Mouse (Mus musculus) urinary bladder, adult 18-20 months (tissue): ENCODE results near the gene Cdc40.

Source experiments
- DNase-seq, 2 experiments: peaks; one replicate each; pipeline ENCODE4 v3.0.0; 2022; ENCODE audit warnings: low spot score in 2 of 2, mixed read lengths in 2 of 2

The Cdc40 gene

DNA sequence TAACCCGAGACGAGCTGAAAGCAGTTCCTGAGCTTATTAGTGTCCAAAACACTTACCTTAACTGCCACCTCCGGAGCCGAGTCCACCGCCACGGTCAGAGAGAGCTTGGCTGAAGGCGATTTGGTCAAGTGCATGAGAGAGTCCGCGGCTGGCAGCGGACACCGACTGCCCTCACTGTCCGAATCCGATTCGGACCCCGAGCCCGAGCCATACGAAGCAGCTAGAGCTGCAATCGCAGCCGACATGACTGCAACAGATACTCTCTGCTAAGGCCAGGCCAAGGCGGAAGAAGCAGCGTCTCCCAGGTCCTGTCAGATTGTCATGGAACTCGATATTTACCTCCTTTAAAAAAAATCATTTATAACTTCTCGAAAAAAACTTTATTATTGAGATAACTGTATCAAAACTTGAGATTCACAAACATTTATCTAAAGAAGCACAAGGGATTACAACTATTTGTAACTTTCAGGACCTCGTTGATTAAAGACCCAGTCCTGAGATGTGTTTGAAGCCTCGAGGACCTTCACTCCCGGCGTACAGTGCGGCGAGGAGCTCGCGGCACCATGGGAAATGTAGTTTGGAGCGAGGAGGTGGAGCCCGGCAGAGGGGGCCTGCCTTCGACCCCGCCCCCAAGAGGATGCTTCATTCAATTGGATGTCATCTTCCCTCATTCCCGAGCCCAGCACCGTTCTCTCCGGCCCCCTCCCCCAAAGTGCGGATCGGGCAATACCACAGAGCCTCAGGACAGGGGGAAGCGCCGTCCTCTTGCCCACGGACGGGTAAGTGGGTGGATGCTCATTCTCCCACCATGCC, at the start of gene Cdc40, which contains the start of gene Wasf1:
TSS of gene Cdc40 (minus strand) at position 481 of the 813 bp plus-strand sequence.
TSS of gene Wasf1 (plus strand) at position 645 of the 813 bp plus-strand sequence.
- DNase-seq, result peak; percentile 84 to 90

DNA sequence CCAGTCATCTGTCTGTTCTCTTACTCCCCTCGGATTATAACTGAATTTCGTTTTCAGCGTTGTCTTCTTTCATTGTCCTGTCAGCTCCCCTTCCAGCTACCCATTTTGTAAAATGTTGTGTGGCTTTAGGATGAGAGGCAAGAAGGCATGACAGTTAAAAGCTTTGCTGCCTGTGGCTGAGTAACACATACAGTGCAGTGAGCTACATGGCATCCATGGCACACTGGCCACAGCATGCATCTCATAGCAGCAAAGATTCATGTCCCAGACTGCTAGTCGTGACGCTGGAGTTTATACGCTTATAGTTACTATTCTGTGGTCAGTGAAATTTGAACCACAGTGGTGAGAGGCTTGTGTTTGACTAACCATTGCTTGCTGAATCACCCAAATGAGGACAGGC, 36.4 kb upstream of the Cdc40 start:
- no peak for DNase-seq

GRCm38 (mm10) chr10:40918669-40919440, 35.7 kb upstream of the Cdc40 start:
- DNase-seq, result no peak

DNA sequence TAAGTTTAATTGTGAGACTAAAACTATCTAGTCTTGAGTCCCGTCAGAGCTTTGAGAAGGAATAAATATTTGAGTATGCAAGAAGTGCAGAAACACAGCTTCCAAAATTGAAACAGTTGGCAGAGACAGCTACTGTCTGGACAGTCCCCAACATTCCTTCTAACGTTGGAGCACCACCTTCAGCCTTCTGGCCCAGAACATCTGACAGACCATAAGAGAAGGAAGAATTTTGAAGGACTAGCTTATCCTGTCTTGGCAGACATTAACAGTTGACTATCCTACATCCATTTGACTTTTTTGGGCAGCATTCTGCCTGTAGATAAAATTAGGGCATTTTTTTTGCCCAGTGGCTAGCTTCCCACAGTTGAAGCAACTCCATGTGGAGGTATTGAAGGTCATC, 32.1 kb upstream of the Cdc40 start:
- no peak for DNase-seq

DNA sequence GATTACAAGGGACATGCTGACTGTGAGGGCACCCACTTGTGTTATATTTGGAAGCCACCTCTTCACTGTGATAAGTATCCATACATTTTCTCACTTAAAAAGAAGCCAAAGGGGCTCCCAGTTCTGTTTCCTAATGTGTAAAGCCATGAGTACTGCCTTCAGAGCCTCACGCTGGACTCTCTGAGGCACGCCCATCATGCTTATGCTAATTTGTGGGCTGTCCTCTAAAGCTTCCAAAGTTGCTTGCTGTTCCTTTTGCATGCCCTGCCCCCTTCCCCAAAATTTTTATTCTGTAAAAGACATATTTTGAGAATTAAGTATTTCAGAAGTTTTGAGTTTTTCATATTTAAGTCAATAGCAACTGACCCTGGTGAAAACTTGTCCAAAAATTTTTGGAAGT, 27.7 kb upstream of the Cdc40 start:
- DNase-seq, result no peak

- DNase-seq, result no peak
Observed at GRCm38 (mm10) chr10:40908580-40908979, 25.5 kb upstream of the Cdc40 start.

GRCm38 (mm10) chr10:40906802-40907201, 23.7 kb upstream of the Cdc40 start:
- no peak for DNase-seq

- no peak for DNase-seq
Observed at GRCm38 (mm10) chr10:40906131-40906530, 23.0 kb upstream of the Cdc40 start.

DNA sequence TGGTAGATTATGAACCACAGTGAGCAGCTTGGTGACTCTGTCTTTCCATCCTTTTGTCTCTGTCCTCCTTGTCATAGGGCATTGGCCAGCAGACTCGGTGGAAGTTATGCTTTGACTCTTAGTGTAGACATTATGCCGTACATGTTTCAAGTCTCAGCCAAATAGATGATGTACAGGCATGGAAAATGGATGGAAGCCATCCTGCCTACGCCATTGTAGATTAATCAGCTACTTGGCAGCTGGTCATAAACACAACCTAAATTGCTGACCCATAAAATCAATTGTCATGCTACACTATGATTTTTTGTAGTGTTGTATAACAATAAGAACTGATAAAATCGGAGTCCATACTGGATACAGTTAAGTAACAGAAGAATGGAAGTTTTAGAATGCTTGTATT, 18.7 kb upstream of the Cdc40 start:
- no peak for DNase-seq

- no peak for DNase-seq
Observed at GRCm38 (mm10) chr10:40896656-40897055, 13.5 kb upstream of the Cdc40 start.

DNA sequence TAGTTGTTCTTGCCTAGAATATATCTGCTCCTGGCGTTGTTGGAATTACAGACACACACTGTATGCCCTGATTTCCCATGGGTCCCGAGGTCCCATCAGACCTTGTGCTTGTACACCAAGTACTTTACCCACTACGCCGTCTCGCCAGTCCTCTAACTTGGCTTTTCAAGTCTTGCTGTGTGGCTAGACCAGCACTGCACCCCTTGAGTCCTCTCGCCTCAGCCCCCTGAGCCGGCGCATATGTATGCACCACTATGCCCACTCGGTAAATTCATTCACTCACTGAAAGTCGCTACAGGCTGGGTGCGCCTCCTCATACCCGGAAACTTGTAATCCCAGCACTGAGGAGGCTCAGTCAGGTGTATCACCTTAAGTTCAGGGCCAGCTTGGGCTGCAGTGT, 12.7 kb upstream of the Cdc40 start:
- no peak for DNase-seq

DNA sequence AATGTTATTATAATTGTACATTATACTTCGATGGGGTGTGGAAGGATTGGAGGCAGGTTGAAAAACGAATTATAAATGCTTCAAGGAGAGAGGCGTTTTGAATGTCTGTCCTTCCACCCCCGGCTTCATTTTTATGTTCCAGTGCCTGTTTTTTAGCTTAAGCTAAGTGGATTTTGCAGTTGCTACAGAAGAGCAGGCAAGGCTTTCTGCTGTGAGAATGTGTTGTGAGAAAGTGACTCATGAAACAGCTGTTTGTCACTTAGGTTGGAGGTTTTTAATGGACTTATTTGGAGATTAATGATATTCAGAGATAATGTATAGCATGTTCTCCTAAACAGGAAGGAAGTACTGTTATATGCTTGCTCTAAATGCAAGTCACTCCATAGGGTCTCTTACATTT, 6.0 kb upstream of the Cdc40 start:
- no peak for DNase-seq

GRCm38 (mm10) chr10:40887316-40887715, 4.2 kb upstream of the Cdc40 start:
- no peak for DNase-seq

DNA sequence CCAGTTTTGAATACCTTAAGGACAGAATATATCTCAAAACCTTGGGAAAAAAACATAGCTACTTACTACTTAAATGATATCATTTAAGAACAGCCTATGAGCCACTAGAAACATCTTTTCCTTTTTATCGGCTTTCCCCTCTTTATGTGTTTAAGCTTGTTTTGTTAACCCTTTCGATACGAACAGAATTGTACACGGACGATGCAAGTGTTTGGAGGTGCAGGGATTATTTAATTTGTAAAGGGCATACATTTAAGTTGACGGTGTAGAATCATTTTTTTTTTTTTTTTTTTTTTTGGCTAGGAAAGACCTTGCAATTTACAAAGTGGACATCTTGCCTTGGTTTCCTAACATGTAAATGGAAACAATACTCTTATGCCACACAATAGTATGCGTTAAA, 2.3 kb upstream of the Cdc40 start:
- no peak for DNase-seq

DNA sequence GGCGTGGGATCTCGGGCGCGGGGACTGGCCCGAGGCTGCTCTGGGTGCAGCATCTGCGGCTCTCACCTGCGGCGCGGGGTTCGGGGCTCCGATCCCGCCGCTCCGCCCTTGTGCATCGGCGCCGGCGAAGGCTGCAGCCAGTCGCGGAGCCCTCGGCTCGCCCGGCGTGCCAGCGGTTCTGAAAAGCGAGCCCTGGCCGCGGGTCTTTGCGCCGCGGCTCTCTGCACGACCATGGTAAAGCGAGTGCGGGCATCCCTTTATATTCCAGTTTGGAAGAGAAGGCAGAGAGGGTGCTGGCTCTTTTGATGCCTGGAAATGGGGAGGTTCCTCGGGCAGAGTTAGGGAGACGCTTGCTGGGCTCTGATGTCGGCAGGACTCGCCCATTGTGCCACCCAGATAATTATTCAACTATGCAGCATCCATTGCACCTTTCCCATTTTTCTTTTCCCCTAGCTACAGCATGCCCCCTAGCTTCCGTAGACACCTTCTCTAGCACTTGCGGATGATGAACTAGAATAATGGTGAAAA, 1.2 kb upstream of the Cdc40 start:
- peak in 1 of 2 experiments; percentile 43 for DNase-seq

GRCm38 (mm10) chr10:40883644-40884278, 650 bp upstream of the Cdc40 start:
- DNase-seq, result peak in 1 of 2 experiments; percentile 18

DNA sequence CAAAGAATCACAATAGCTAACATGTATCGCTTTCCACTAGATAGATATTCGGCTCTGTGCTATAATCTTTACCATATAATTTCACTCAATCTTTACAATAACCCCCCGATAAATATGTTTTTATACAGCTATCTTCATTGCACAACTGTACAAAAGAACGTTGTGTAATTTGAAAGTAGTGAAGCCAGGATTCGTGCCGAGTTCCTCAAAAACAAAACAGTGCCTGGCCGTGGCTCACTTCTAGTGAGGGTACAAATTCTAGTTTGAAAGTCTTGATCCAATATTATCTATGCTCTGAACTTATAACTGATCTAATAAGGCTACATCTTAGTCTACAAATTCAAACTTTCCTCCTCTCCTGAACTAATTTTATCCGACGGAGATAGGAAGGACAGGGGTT, 778 bp downstream of the Cdc40 start:
- DNase-seq, result no peak

- DNase-seq, result no peak
Observed at GRCm38 (mm10) chr10:40881236-40881635, 1.9 kb downstream of the Cdc40 start.

DNA sequence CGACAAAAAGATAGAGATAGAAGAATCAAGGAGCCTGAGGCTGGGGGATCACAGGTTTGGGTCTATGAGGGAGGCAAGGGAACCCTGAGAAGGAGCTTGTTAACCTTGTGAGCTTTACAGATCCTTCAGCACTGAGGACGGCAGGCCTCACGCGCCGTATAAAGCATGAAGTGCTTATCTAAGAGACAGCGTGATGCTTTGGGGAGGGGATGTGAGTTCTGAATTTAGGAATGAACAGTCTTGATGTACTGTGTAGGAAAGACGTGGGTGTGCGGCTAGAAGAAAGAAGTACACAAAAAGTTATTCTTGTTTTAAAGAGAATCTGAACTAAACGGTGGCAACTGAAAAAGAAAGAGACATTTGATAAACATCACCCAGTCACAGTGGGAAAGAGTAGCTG, 3.1 kb downstream of the Cdc40 start:
- DNase-seq, result no peak

GRCm38 (mm10) chr10:40878246-40878645, 4.9 kb downstream of the Cdc40 start:
- no peak for DNase-seq

GRCm38 (mm10) chr10:40872052-40872451, 11.1 kb downstream of the Cdc40 start:
- DNase-seq, result no peak

GRCm38 (mm10) chr10:40871301-40871700, 11.8 kb downstream of the Cdc40 start:
- DNase-seq, result no peak
